Mouse (Mus musculus) activated CD4-positive, CD25-positive, alpha-beta regulatory T cell (primary cell): ENCODE results near the gene Olfr1467. TPM values are rescaled to one million over a fixed set of nuclear protein-coding genes. Genes with fewer than 3 reads are reported as not detected.

Experiments
- polyA plus RNA-seq, 2 experiments: library from polyadenylated mRNA; unstranded; fragments of 100-300 nt; shearing (Covaris generic); gene quantifications; one replicate each; pipeline ENCODE4 v1.2.1; 2017

Olfr1467 gene
- not detected for polyA plus RNA-seq

DNA sequence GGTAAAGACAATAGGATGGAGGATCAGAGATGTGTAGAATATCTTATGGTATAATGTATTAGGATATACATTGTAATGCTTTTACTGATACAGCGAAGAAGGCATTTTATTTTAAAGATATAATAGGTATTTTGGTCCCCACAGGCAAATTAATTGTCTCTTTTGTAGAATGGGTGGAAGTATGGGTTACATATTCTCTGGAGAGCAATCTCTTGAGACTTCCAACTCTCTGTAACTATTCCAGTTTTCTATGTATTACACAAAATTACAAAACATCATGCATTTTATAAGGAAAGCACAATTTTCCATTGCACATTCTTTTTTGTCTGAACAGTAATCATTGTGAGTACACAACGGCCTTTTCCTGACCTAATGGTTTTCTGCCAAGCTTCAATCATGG lies at the start of gene Olfr1467:
Gene Olfr1467 (plus strand): TSS at position 301 of the 400 bp plus-strand sequence.

GRCm38 (mm10) chr19:13315441-13315840 lies 46.6 kb upstream of the Olfr1467 start, which contains the start of gene Olfr1465:
Olfr1465 (minus strand) TSS chr19:13315541.

DNA sequence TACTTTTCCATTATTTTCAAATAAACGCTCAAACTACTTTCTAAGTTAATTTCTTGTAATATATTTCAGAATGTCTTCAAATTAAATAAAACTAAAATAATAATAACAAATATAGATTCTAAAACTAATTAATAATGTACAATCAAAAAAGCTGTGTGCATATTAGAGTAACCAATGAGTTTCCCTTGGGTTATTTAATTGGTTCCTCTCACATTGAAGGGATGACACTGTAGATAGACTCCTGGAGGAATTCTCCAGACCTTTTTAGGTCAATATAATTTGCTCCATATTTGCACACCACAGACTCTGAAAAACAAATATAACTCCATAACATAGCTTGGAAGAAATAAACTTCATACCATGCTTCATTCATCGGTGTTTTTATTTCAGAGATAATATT lies 23.5 kb upstream of the Olfr1467 start, which contains the start of gene Olfr1466:
Gene Olfr1466 (plus strand): TSS at position 301 of the 400 bp plus-strand sequence.

DNA sequence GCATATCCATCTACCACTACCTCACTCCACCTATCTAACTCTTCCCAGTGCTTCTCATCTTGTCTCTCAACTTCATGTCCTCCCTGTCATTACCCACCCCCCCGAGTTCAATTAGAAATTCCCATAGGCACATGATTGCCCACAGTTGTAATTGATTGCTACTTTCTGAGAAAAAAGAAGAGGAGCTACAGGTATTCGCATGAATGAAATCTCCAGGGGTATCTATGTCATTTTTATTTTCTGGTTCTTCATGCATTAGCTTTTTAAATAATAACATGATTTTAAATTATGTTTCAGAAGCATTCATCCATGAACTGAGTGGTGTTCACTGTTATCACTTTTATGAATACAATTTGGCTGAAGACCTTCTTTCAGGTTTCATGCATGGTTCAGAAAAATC lies 45.5 kb downstream of the Olfr1467 start, which contains the start of gene Olfr1469:
Gene Olfr1469 (plus strand): TSS at position 301 of the 400 bp plus-strand sequence.

Other genes starting within 250 kb of the Olfr1467 start
- gene Olfr1459, start 212.7 kb upstream of the Olfr1467 start, polyA plus RNA-seq, result under 1 TPM in 1 of 2 experiments, not detected in 1; 0.15 TPM
- not detected for gene Olfr1461, start 199.2 kb upstream of the Olfr1467 start, polyA plus RNA-seq
- not detected for gene Olfr1462, start 176.5 kb upstream of the Olfr1467 start, polyA plus RNA-seq
- not detected for gene Olfr1463, start 130.9 kb upstream of the Olfr1467 start, polyA plus RNA-seq
- not detected for gene Olfr1465, start 46.7 kb upstream of the Olfr1467 start, polyA plus RNA-seq
- gene Olfr1466, start 23.4 kb upstream of the Olfr1467 start, polyA plus RNA-seq, result not detected
- under 1 TPM in 1 of 2 experiments, not detected in 1; 0.05 TPM for gene Olfr1469, start 45.6 kb downstream of the Olfr1467 start, polyA plus RNA-seq
- gene Olfr1471, start 81.2 kb downstream of the Olfr1467 start, polyA plus RNA-seq, result not detected
- gene Olfr1472, start 93.8 kb downstream of the Olfr1467 start, polyA plus RNA-seq, result not detected
- not detected for gene Olfr1474, start 107.3 kb downstream of the Olfr1467 start, polyA plus RNA-seq
- gene Olfr1475, start 118.0 kb downstream of the Olfr1467 start, polyA plus RNA-seq, result not detected
- under 1 TPM in 1 of 2 experiments, not detected in 1; 0.09 TPM for gene Olfr1477, start 138.3 kb downstream of the Olfr1467 start, polyA plus RNA-seq
- gene Olfr1480, start 165.7 kb downstream of the Olfr1467 start, polyA plus RNA-seq, result not detected
- not detected for gene Olfr1484, start 221.3 kb downstream of the Olfr1467 start, polyA plus RNA-seq